8 mouse cellular contexts compared by ENCODE assay signal in genomic region chr11:23306764-23307565, GRCm38 (mm10). TPM values are rescaled to one million over a fixed set of nuclear protein-coding genes. Genes with fewer than 3 reads are reported as not detected.
DNase-seq lines count a peak whose midpoint lies in the region; ATAC-seq lines count a peak whose summit lies in the region.

Gene Usp34 (plus strand): TSS chr11:23306895.

- peak; percentile 42 to 70 for DNase-seq in cerebellum, postnatal 4 days (ENCODE audit: low spot score in 2 of 2)
- peak; percentile 78 for DNase-seq in gastrocnemius, postnatal 10 days
- DNase-seq in induced T-regulatory cell, adult 2 months (ENCODE audit: low read depth) = peak; percentile 81
- DNase-seq in left cerebral cortex, postnatal 25 days (ENCODE audit: low spot score in 2 of 2) = peak; percentile 33 to 54
- DNase-seq in mesoderm, embryonic 11.5 days (ENCODE audit: low read depth, low spot score) = peak; percentile 15
- DNase-seq in right cerebral cortex, postnatal 36 days (ENCODE audit: low spot score in 2 of 2) = peak; percentile 36 to 37
- DNase-seq in yolk sac, embryonic 10.5 days (ENCODE audit: low spot score) = peak; percentile 86

- ATAC-seq in activated CD4-positive, CD25-positive, alpha-beta regulatory T cell, adult 4 months = no peak

- intact Hi-C loops in left cerebral cortex, postnatal 25 days (cut with DNase I) = loop anchor here (1.0 to 2.0 kb wide), 3 partner anchors 50 to 238 kb away; partner anchors contain the start of genes Ahsa2 and Xpo1

RNA-seq across cellular contexts. Expression of gene Usp34, which starts in this region (rescaled TPM):
- 10 to 100 TPM; 34.0 to 43.9 TPM for polyA plus RNA-seq in activated CD4-positive, CD25-positive, alpha-beta regulatory T cell, adult 4 months (2017; shearing (Covaris generic))
- total RNA-seq in gastrocnemius, postnatal 10 days (2021) = 10 to 100 TPM; 37.8 to 40.7 TPM
- total RNA-seq in left cerebral cortex, postnatal 25 days (2021) = 100 to 1,000 TPM; 104 to 105 TPM

Comparison
In these comparisons a context has a peak if more than half of its experiments do, and no peak if none do; other contexts are left out.
1. DNase-seq: peak in every context shown above with its lines; median percentile 86 in yolk sac, embryonic 10.5 days; 81 in induced T-regulatory cell, adult 2 months; 78 in gastrocnemius, postnatal 10 days; 56 in cerebellum, postnatal 4 days; 44 in left cerebral cortex, postnatal 25 days; 36 in right cerebral cortex, postnatal 36 days; 15 in mesoderm, embryonic 11.5 days.